9 mouse cellular contexts compared by ENCODE assay signal in genomic region chr19:36214188-36214968, GRCm38 (mm10).
DNase-seq lines count a peak whose midpoint lies in the region; ATAC-seq lines count a peak whose summit lies in the region.
"Had no signal": no experiment of that assay in that cellular context is flagged by ENCODE, and none has a peak within 500 bp of the region (broad histone marks: within the 10 kb centered on the region; RNA-seq: fewer than 3 reads in every experiment).

No protein-coding gene starts in this region.

- no peak overlapping the region for H3K27ac ChIP-seq in embryonic facial prominence, embryonic 11.5 days (replicated peaks; ENCODE audit: low read depth, low read length)
- peak overlapping the region; percentile 75 for H3K27ac ChIP-seq in heart, embryonic 13.5 days (replicated peaks)
- H3K27ac ChIP-seq in kidney, embryonic 16.5 days (ENCODE audit: low read length), result peak overlapping the region; percentile 20; the same call in 1 of the 2 replicates

- no peak overlapping the region for H3K9ac ChIP-seq in embryonic facial prominence, embryonic 11.5 days (replicated peaks; ENCODE audit: low read length)
- peak overlapping the region; percentile 50; the same call in 1 of the 2 replicates for H3K9ac ChIP-seq in heart, embryonic 13.5 days
- H3K9ac ChIP-seq in kidney, embryonic 16.5 days (replicated peaks; ENCODE audit: low read length), result no peak overlapping the region

- no peak overlapping the region for H3K4me2 ChIP-seq in embryonic facial prominence, embryonic 11.5 days (ENCODE audit: low read depth, low read length)
- peak overlapping the region; percentile 44 for H3K4me2 ChIP-seq in heart, embryonic 13.5 days
- H3K4me2 ChIP-seq in kidney, embryonic 16.5 days (replicated peaks; ENCODE audit: low read depth, low read length), result peak overlapping the region; percentile 8; the same call in 1 of the 2 replicates

- ATAC-seq in embryonic facial prominence, embryonic 11.5 days (replicated peaks; ENCODE audit: insufficient number of reproducible peaks, low FRiP score, low TSS enrichment, low read depth), result peak; percentile 85
- peak; percentile 72 for ATAC-seq in heart, embryonic 13.5 days (ENCODE audit: extremely low read depth, insufficient number of reproducible peaks, low FRiP score, low TSS enrichment)
- ATAC-seq in kidney, embryonic 16.5 days (ENCODE audit: low FRiP score, low TSS enrichment), result peak; percentile 93
- ATAC-seq in monocyte, adult 5-6 weeks (replicated peaks; ENCODE audit: insufficient number of reproducible peaks, low FRiP score, low TSS enrichment, poor library complexity, severe bottlenecking), result no peak

- no peaks in the 10 kb centered on the region; the same call in 1 of the 2 replicates for H3K4me1 ChIP-seq in embryonic facial prominence, embryonic 11.5 days (ENCODE audit: control insufficient read depth, insufficient read depth, low read length)
- peaks cover 49% of the 10 kb centered on the region for H3K4me1 ChIP-seq in heart, embryonic 13.5 days
- peaks cover 17% of the 10 kb centered on the region for H3K4me1 ChIP-seq in kidney, embryonic 16.5 days (ENCODE audit: insufficient read depth, low read length)

- no peaks in the 10 kb centered on the region for H3K27me3 ChIP-seq in embryonic facial prominence, embryonic 11.5 days (ENCODE audit: control insufficient read depth, insufficient read depth, low read length)
- no peaks in the 10 kb centered on the region for H3K27me3 ChIP-seq in heart, embryonic 13.5 days (replicated peaks)
- no peaks in the 10 kb centered on the region for H3K27me3 ChIP-seq in kidney, embryonic 16.5 days (ENCODE audit: insufficient read depth, low read length)
- H3K27me3 ChIP-seq: CH12.LX had no signal

- H3K9me3 ChIP-seq in embryonic facial prominence, embryonic 11.5 days (replicated peaks; ENCODE audit: control insufficient read depth, low read length), result no peaks in the 10 kb centered on the region
- H3K9me3 ChIP-seq in heart, embryonic 13.5 days, result no peaks in the 10 kb centered on the region
- no peaks in the 10 kb centered on the region for H3K9me3 ChIP-seq in kidney, embryonic 16.5 days (ENCODE audit: low read length)

- H3K4me3 ChIP-seq in embryonic facial prominence, embryonic 11.5 days (ENCODE audit: low read depth, low read length), result no peak overlapping the region
- H3K4me3 ChIP-seq in heart, embryonic 13.5 days, result no peak overlapping the region
- no peak overlapping the region for H3K4me3 ChIP-seq in kidney, embryonic 16.5 days (ENCODE audit: low read length)

- no peaks in the 10 kb centered on the region for H3K36me3 ChIP-seq in embryonic facial prominence, embryonic 11.5 days (replicated peaks; ENCODE audit: control insufficient read depth, insufficient read depth, low read depth, low read length)
- no peaks in the 10 kb centered on the region for H3K36me3 ChIP-seq in heart, embryonic 13.5 days
- H3K36me3 ChIP-seq in kidney, embryonic 16.5 days (ENCODE audit: insufficient read depth, low read length), result no peaks in the 10 kb centered on the region

- WGBS in embryonic facial prominence, embryonic 11.5 days, result 18% methylated on average over 7 of the region's 7 CpGs
- WGBS in heart, embryonic 13.5 days, result 27% methylated on average over 7 of the region's 7 CpGs
- 17% methylated on average over 7 of the region's 7 CpGs for whole genome bisulfite sequencing in kidney, embryonic 16.5 days

- DNase-seq in gastrocnemius, postnatal 4 days (ENCODE audit: low spot score in 2 of 2), result peak; percentile 24 to 51
- DNase-seq in gastrocnemius, adult 18-20 months (ENCODE audit: low spot score), result no peak
- DNase-seq in embryonic facial prominence, embryonic 11.5 days (ENCODE audit: low spot score), result peak; percentile 71
- DNase-seq in lung, postnatal 14 days, result peak; percentile 45
- DNase-seq in right cerebral cortex, adult 2 months (ENCODE audit: low spot score in 2 of 2), result peak; percentile 52 to 58
